Mouse (Mus musculus) spleen, postnatal 4 days (tissue): ENCODE results near the gene Sorl1.

Source experiments
- DNase-seq, 2 experiments: peaks; one replicate each; pipeline ENCODE4 v3.0.0; 2022; ENCODE audit warnings: low spot score in 2 of 2

The Sorl1 gene

GRCm38 (mm10) chr9:41925721-41926120, 198.4 kb downstream of the Sorl1 start:
- no peak for DNase-seq

GRCm38 (mm10) chr9:41924140-41924539, 200.0 kb downstream of the Sorl1 start:
- no peak for DNase-seq

GRCm38 (mm10) chr9:41922416-41922815, 201.7 kb downstream of the Sorl1 start:
- DNase-seq: no peak

DNA sequence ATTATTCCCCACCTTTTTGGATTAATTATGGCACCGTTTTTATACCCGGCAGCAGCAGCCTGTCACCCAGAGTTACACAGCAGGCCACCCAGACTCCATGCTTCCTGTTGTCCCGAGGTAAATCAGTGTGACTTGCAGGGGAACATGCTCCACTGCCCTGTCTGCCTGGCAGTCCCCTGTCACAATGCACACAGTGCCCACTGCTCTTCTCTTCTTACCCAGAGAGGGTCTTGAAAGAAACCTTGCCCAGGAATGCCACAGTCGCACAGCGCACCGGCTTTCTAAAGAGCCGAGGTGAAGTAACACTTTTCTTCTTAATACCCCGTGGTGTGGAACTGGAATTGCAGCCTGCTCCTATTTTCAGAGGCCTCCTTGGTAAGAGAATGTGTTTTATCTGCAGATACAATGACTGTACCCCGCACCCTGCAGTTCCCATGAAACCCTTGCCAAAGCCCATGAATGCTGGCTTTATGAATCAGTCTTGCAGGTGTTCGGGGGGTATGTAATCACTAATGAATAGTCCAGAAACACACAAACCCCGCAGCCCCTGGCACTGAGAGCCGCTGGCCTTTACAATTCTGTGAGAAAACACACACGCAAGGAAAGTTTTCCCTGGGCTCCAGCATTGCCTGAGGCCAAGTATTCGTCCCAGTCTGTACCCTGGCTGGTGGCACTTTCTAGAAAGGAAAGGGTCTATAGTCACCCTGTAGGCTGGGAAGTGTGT, 205.3 kb downstream of the Sorl1 start:
- no peak for DNase-seq

DNA sequence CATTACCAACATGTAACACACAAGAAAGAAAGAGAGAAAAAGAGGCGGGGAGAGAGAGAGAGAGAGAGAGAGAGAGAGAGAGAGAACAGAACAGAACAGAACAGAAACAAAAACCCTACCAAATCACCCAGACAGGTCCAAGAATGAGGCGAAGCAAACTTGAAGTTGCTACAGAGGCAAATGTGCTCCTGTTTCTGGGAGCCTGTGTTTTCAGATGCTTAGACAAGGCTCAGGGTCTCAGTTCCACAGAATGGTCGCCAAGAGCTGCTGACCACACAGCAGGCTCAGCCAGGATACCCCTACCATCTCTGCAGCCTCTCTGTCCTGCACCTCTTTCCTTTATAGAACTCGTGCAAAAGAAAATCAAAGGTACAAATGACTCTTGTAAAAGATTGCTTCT, 205.9 kb downstream of the Sorl1 start:
- no peak for DNase-seq

DNA sequence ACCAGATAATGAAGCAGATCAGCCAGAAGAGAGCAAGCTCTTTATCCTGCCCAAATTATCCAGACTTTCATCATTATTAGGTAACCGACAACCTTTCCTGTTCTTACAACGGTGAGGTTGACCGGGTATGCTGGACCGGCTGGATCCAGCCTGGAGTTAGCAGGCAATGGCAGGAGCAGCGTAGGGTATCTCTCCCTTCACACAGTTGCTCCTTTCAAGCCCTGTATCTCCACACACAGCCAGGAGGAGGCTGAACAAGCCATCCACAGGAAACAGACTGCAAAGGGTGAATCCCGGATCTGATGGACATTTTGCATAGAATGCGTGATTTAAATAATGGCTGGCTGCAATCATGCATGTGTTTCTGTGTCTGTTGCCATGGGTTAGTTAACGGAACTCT, 208.5 kb downstream of the Sorl1 start:
- DNase-seq: no peak
